Mouse (Mus musculus) layer of hippocampus, postnatal 36 days (tissue): ENCODE data around the gene Abca7. TPM values are rescaled to one million over a fixed set of nuclear protein-coding genes. Genes with fewer than 3 reads are reported as not detected.
"Not testable (repeated sequence)": the region's sequence is repeated elsewhere in the genome, so short reads cannot be mapped to it uniquely, and the experiment has no call there.

Experiments used
- DNase-seq, 2 experiments: peaks; one replicate each; pipeline ENCODE4 v3.0.0; 2022
- total RNA-seq, 2 experiments: library from RNA; stranded (reverse); gene quantifications; 2 replicates each; pipeline ENCODE4 v1.2.3; 2021

The Abca7 gene
- total RNA-seq, 2 experiments from 2014 or later, result 10.9 to 11.0 TPM

- DNase-seq, result no peak
Measured at GRCm38 (mm10) chr10:80047041-80047565, 50.8 kb downstream of the Abca7 start, which contains the start of gene Gpx4. Gpx4 (plus strand) TSS chr10:80047166.

DNA sequence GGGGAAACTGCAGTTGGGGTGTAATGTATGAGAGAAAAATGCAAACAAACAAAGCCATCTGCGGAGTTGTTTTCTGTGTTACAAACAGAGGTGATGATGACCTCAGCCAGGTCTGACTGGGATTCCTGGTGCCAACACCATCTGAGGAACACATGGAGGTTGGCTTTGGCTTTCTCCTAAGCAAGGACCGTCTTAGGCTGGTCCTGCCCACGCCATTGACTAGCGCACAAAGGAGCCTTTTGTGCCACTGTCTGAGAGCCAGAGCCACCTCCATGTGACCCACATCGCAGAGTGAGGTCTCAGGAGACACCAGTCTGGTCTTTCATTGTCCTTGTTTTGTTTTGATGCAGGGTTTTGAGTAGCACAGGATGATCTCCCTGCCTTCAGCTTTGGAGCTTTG, 52.1 kb downstream of the Abca7 start:
- DNase-seq, result no peak

DNA sequence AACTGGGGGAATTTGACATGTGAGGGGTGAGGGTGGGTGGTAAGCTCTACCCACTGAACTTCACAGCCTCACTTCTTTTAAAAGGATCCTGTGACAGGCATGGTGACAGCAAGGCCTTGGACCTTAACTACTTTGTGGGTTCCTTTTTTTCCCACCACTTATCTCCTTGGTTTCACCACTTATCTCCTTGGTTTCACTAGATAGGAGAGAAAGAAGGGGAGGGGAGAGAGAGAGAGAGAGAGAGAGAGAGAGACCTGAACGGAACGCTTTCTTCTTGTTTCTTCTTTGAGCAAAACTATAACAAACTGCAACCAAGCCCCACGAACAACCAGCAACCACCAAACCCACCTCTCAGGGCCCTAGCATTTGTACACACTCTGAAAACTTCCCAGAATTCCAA, 52.5 kb downstream of the Abca7 start:
- DNase-seq, result no peak

GRCm38 (mm10) chr10:80050244-80050643, 54.0 kb downstream of the Abca7 start:
- DNase-seq, result no peak

DNA sequence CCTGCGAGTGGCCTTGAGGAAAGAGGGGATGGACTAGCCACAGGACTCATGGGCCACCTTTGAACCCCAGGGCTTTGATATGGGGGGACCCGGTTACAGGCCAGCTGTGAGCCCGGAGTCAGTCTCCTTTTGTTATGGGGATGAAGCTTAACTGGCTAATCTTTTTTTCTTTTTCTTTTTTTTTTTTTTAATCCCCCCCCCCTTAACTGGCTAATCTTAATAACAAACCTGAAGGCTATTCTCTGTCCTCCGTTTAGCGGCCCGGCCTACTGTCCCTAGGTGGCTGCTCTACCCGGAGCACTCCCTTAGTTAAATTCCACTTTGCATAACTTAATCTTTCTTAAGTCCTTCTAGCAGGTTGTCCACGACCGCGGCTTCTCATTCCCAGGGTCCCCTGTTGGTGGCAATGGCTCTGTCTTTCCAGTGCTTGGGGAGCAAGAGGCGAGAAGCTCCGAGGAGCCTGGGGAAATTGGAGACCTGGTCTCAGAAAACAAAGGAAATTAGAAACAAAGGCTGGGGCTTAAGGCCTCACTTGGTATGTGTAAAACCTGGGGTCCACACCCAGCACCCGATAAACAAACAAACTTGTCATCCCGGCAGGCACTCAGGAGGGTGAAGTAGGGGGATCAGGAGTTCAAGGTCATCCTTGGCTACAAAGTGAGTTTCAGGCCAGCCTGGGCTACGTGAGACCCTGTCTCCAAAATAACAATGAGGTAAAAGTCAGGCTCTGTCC, 54.8 kb downstream of the Abca7 start:
- DNase-seq, result no peak

GRCm38 (mm10) chr10:80051618-80052373, 55.5 kb downstream of the Abca7 start:
- no peak for DNase-seq

DNA sequence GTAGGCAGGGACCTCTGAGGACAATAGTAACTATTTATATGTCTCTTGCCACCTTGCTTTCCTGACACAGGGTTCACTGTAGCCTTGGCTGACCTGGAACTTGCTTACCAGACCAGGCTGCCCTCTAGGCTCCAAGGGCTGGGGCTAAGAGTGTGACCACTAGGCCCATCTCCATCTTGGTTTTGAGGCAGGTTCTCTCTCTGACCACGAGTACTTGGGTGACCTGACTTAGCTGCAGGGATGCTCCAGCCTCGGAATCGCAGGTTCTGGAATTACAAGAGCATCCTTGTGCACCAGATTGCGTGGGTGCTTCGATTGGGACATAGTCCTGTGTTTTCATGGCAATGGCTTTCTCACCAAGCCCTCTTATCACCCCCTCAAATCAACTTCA, 56.1 kb downstream of the Abca7 start:
- DNase-seq, result no peak

DNA sequence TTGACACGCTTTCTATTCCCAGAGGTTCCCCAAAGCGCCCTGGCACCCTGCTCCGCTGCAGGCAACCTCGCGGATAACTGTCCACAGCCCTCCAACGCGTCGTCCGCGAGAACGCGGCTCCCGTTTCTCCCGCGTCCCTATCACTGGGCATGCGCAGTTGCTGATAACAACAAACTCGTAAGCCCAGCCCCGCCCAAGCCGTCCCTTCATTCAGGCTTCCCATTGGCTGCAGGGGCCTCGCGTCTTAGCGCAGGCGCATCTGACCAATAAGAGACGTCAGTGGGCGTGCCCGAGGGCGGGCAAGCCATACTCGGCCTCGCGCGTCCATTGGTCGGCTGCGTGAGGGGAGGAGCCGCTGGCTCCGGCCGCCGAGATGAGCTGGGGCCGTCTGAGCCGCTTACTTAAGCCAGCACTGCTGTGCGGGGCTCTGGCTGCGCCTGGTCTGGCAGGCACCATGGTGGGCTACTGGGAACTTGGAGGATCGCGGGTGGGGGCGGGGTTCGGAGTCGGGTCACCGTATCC, 57.0 kb downstream of the Abca7 start:
- peak; percentile 99 to 100 for DNase-seq

DNA sequence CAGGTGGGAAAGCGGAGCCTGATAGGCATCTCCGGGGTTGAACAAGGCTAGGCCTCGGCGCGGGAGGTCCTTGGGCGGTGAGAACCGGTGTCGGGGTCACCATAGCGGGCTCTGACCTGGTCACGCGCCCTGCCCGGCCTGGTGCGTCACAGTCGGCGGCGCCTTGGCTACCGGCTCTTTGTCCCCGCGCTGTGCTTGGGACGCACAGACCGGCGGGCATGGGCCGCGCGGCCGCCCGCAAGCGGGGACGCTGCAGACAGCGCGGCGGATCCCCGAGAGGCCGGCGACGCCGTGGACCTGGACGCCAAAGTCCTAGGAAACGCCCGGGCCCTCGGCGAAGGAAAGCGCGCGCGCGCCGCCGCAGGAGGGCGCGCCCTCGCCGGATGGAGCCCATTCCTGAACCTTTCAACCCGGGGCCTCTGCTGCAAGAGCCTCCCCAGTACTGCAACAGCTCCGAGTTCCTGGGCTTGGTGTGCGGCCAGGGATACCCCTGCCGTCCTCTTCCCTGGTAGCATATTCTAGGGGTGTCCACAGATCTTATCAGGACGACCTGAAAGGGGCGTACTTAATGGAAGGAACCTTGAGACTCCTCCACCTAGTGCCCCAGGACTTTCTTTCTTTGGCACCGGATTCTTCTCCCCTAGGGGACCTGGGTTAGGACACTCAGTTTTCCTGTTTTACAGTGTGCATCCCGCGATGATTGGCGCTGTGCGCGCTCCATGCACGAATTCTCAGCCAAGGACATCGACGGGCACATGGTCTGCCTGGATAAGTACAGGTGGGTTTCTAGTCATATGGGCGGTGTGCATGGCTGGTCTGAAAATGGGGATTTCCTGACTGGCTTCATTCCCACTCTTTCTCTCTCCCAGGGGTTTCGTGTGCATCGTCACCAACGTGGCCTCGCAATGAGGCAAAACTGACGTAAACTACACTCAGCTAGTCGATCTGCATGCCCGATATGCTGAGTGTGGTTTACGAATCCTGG, 57.8 kb downstream of the Abca7 start:
- DNase-seq, result peak; percentile 42 to 53

DNA sequence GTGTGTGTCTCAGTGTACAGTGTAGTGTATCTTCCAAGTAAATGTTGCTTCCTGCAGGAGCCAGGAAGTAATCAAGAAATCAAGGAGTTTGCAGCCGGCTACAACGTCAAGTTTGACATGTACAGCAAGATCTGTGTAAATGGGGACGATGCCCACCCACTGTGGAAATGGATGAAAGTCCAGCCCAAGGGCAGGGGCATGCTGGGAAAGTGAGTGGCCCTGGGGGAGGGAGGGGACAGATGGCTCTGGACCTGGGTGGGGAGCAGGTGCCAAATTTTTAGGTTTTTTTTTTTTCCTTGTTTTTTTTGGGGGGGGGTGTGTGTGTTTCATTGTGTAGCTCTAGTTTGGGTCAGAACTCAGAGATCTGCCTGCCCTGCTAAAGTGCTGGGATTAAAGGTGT, 58.6 kb downstream of the Abca7 start:
- DNase-seq, result not testable (repeated sequence)

DNA sequence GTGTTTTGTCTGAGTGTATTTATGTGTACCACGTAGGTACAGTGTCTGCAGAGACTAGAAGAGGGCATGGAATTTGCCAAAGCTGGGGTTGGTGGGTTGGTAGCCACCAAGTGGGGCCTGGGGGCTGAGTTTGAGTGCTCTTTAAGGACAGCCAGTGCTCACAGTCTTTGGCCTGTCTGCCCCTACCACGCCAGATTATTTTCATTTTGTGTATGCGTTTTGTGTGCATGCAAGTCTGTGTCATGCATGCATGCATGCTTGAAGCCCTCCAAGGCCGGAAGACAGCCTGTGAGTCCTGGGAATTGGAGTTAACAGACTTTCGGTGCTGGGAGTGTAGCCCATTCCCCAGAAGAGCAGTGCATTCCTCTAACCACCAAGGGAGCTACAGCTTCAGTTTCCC, 59.1 kb downstream of the Abca7 start:
- DNase-seq, result no peak

- DNase-seq, result no peak
Measured at GRCm38 (mm10) chr10:80055891-80056290, 59.6 kb downstream of the Abca7 start.

DNA sequence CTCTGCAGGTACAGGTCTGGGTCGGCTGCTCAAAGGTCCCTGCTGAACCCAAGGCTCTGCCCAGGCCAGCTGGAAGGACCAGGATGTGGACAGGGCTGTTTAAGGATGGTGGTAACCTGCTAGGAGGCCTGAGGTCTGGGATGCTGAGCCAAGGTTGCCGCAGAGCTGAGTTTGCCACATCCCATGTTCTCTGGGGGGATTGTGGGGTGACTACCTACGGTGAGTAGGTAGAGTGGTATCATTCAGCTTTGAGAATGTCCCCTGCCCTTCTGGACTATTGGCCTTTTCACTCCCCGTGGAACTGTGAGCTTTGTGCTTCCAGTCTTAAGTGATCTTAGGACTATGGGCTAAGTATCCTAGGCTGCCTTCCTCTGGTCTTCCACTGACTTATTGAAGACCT, 60.2 kb downstream of the Abca7 start:
- no peak for DNase-seq

DNA sequence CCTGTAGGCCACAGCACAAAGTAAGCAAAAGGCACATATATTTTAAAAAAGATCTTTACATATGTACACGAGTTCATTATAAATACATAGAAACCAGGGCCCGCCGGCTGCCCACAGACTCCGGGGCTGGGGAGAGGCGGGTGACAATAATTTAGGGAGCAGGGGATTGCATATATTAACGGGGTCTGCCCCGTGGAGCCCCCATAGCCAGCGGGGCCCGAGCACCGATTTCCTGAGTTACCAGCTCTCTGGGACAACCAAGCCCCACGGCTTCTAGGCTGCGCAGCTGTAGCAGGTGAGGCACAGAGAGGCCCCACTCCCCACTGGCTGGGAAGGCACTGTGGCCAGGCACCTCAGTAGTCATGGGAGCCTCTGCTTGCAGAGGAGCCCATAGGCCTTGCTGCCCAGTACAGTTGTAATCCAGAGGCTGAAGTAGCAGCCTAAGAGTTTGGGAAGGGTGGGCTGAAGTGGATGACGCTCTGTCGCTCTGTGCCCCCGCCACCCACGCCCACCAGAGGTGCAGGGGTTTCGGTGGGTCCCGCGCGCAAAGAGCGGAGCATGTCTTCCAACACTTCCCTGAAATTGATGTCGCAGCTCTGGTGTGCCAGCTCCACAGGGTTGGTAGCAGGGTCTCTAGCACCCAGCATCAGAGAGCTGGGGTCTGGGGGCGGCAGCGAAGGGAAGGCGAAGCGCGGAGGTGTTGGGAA, 60.8 kb downstream of the Abca7 start:
- DNase-seq, result no peak

DNA sequence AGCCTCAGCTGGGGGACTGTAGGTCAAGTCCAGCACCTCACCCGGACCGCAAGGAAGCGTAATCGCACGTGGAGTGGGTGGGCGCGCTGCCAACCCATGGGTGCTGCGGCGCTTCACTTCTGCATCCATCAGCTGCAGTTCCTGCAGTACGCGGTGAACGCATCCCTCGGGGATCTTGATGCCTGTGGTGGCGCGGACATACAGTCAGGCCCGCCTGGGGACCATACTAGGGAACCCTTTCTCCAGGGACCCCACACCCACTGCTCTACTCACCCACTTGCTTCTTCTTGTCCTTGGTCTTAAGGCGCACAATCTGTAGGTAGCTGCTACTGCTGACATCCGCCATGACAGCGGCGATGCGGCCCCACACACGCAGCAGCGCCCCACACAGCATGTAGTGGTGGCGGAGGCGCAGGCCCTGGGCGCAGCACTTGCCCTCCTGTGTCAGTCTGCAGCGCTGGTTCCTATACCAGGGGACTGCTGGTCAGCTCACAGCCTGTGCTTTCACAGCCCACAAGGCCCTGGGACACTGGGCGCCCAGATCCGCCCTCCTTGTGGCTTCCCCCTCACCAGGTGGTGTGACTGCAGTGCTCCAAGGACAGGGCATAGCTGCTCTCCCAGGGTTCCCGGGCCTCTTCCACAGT, 61.5 kb downstream of the Abca7 start:
- DNase-seq, result no peak

DNA sequence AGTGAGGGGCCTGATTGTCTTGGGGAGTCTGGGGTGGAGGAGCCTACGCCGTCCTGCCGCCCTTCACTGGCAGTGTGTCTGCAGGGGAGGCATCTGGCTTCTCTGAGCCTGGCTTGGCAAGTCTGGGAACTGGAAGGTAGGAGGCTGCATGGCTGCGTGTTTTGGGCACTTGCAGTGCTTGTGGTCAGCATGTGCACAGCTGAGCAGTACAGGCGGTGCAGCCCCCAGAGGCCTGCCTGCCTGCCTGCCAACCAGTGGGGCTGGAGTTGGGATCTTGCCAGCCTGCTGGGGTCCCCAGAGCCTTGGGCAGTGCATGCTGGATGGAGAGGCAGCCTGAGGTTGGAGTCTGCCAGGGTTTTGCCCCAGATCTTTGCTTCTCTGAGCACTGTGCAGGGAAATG, 66.8 kb downstream of the Abca7 start:
- DNase-seq, result no peak

DNA sequence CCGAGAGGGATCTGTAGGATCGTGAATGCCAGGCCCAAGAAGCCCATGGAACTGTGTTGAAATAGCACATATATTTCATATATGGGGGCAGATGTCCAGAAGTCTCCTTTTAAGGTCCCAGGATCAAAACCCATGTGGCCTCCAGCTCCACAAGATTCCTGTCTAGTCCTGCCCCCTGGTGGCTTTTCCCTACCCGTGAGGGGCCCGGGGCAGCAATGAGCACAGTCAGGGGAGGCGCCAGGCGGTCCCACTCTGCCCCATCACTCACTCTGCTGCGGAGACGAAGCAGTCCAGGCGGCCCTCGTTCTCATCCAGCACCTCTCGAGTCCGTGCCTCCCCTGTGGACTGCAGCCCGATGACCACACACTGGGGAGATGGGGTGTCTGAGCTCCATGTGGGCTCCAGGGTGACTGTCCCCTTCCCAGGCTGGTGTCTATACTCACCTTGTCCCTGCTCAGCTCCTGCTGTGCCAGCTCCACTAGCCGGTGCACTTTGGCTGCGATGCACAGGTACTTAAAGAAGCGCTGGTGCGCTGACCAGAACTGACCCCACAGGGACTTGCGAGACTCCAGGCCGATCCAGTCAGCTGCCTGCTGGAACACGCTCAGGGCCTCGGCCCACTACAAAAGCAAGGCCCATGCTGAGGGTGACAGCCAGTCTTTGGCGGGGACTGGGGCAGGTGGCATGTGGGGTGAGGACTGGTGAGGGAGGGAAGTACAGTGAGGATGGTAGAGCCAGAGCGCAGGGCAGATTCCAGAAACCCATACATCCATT, 67.8 kb downstream of the Abca7 start:
- DNase-seq, result no peak
